Mouse (Mus musculus): ENCODE data around the gene Snd1. TPM values are rescaled to one million over a fixed set of nuclear protein-coding genes. Genes with fewer than 3 reads are reported as not detected.
"Not testable (repeated sequence)": the region's sequence is repeated elsewhere in the genome, so short reads cannot be mapped to it uniquely, and the experiment has no call there.

Snd1 gene
- total RNA-seq, 2 experiments from 2014 or later = 19.8 to 24.8 TPM

- no peak for ATAC-seq (replicated peaks; ENCODE audit: low FRiP score, poor library complexity, severe bottlenecking)
Observed at GRCm38 (mm10) chr6:28480752-28481492, 6.0 kb downstream of the Snd1 start.

GRCm38 (mm10) chr6:28482711-28483315, 7.9 kb downstream of the Snd1 start:
- no peak for ATAC-seq (replicated peaks; ENCODE audit: low FRiP score, poor library complexity, severe bottlenecking)

DNA sequence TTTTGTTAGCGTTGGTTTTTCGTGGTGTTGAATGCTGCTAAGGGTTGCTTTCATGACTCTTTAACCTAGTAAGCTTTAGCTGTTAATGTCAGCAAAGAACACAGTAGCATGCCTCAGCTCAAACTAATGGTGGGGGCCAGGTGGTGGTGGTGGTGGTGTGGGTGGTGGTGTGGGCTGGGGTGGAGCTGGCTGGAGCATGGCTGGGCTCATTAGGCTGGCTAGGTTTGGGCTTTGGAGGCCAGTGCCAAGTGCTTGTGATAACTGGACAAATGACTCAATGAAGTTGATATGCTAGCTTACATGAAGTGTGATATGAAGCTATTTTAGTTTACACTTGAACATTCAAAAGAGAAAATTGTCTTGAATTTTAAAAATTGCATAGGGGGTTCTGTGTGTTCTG, 11.1 kb downstream of the Snd1 start:
- ATAC-seq (replicated peaks; ENCODE audit: low FRiP score, poor library complexity, severe bottlenecking) = no peak

DNA sequence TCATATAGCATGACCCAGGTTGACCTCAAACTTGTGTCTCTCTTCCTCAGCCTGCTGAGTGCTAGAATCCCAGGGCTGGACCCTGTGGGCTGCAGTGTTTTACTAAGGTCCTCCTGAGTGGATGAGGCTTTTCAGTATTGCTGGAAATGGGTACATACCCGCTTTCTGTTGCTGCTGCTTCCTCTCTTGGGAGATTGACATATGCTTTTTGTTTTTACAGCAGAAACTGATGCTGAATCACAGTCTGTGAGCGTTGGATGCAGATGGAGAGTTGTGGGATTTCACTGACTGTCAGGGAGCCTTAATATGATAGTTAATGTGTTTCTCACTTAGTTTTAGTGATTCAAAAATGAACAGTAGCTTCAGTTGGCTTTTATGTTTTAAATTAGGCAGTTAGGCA, 11.5 kb downstream of the Snd1 start:
- ATAC-seq (replicated peaks; ENCODE audit: low FRiP score, poor library complexity, severe bottlenecking) = no peak

DNA sequence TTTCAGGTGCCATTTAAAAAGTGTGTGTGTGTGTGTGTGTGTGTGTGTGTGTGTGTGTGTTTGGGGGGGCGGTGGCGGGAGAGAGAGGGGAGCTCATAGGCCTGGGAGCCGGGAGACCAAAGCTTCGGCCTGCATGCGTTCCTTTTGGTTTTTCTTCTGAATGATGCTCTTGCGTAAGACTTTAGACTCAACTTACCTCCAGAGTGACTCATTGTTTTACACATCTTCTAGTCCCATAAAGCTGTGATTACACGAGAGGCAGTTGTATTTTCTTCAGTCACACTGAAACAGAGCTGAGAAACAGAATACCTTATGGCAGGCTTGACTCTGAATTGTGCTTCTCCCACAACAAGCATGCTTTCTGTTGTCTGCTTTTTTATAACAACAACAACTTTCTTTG, 12.0 kb downstream of the Snd1 start:
- ATAC-seq (replicated peaks; ENCODE audit: low FRiP score, poor library complexity, severe bottlenecking) = no peak

DNA sequence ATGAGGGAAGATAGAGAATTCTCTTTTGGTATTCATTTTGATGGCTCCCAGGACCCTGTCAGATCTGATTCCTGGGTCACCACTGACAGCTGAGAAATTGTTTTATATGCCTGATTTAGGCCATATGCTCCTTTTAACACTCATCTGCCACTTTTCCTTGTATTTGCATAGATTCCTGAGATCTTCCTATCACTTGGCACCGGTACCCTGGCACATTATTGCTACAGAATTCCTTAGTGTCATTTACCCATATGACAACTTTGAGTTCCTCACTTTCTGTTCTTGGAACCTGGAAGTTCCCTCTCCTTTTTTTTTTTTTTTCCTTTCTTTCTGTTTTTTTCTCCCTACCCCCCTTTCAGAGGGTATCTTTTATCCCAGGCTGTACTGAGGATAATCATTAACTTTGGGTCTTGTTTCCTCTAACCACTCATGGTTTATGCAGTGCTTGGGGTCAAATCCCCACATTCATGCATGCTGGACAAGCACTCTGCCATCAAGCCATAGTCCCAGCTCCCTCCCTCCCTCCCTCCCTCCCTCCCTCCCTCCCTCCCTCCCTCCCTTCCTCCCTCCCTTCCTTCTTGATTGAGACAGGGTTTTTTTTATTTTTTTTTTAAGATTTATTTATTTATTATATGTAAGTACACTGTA, 13.4 kb downstream of the Snd1 start:
- ATAC-seq (replicated peaks; ENCODE audit: low FRiP score, poor library complexity, severe bottlenecking) = no peak

GRCm38 (mm10) chr6:28490612-28491011, 15.7 kb downstream of the Snd1 start:
- ATAC-seq (replicated peaks; ENCODE audit: low FRiP score, poor library complexity, severe bottlenecking) = no peak

GRCm38 (mm10) chr6:28491198-28491597, 16.3 kb downstream of the Snd1 start:
- ATAC-seq (replicated peaks; ENCODE audit: low FRiP score, poor library complexity, severe bottlenecking) = no peak

GRCm38 (mm10) chr6:28497837-28498236, 22.9 kb downstream of the Snd1 start:
- no peak for ATAC-seq (replicated peaks; ENCODE audit: low FRiP score, poor library complexity, severe bottlenecking)

DNA sequence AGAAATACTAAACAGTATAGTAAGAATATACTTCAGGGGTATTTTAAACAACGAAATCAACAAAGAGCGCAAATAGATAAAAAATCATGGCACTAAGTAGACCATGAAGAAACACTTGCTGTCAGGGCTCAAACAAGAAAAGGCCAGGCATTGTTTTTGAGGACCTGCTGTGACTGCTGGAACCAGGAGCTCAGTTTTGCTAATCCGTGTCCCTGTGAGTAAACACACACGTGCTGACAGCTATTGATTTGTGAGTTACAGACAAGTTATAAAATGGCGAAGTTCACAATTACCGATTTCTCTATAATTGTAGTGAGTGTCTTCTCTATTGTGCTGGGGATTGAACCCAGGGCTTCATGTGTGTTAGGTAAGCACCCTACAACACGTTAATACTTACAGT, 27.6 kb downstream of the Snd1 start:
- no peak for ATAC-seq (replicated peaks; ENCODE audit: low FRiP score, poor library complexity, severe bottlenecking)

GRCm38 (mm10) chr6:28503148-28503547, 28.2 kb downstream of the Snd1 start:
- no peak for ATAC-seq (replicated peaks; ENCODE audit: low FRiP score, poor library complexity, severe bottlenecking)

GRCm38 (mm10) chr6:28504611-28505010, 29.7 kb downstream of the Snd1 start:
- ATAC-seq (replicated peaks; ENCODE audit: low FRiP score, poor library complexity, severe bottlenecking) = no peak

- ATAC-seq (replicated peaks; ENCODE audit: low FRiP score, poor library complexity, severe bottlenecking) = no peak
Observed at GRCm38 (mm10) chr6:28507759-28508158, 32.8 kb downstream of the Snd1 start.

GRCm38 (mm10) chr6:28514195-28514594, 39.3 kb downstream of the Snd1 start:
- ATAC-seq (replicated peaks; ENCODE audit: low FRiP score, poor library complexity, severe bottlenecking) = no peak

GRCm38 (mm10) chr6:28514830-28515350, 40.0 kb downstream of the Snd1 start:
- ATAC-seq (replicated peaks; ENCODE audit: low FRiP score, poor library complexity, severe bottlenecking) = no peak

- ATAC-seq (replicated peaks; ENCODE audit: low FRiP score, poor library complexity, severe bottlenecking) = no peak
Observed at GRCm38 (mm10) chr6:28516618-28517017, 41.7 kb downstream of the Snd1 start.

DNA sequence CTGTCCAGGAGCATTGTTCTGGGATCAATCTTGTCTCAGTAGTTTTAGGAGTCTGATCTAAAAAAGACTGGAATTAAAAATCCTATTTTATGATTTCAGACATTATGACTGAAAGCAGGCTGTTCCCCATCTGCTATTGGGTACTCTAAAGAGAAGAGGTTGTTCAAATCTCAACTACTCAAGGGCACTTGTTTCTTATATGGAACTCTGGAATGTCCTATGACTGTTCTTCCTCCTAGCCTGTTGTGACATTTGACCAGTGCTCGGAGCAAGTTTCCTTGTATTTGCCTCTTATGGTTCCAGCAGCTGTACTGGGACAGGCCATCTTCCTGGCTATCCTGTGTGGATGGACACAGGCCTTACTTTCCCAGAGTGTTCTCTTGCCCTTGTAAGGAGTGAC, 42.1 kb downstream of the Snd1 start:
- ATAC-seq (replicated peaks; ENCODE audit: low FRiP score, poor library complexity, severe bottlenecking) = no peak

GRCm38 (mm10) chr6:28519426-28519825, 44.5 kb downstream of the Snd1 start:
- ATAC-seq (replicated peaks; ENCODE audit: low FRiP score, poor library complexity, severe bottlenecking) = no peak

DNA sequence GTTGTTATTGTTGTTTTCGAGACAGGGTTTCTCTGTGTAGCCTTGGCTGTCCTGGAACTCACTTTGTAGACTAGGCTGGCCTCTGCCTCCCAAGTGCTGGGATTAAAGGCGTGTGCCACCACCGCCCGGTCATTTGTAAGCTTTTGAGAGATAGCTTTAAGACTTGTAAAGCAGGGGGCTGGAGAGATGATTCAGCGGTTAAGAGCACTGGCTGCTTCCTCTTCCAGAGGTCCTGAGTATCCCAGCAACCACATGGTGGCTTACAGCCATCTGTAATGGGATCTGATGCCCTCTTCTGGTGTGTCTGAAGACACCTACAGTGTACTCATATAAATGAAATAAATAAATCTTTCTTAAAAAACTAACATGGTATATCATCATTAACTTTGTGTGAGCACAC, 45.8 kb downstream of the Snd1 start:
- not testable (repeated sequence) for ATAC-seq (replicated peaks; ENCODE audit: low FRiP score, poor library complexity, severe bottlenecking)

DNA sequence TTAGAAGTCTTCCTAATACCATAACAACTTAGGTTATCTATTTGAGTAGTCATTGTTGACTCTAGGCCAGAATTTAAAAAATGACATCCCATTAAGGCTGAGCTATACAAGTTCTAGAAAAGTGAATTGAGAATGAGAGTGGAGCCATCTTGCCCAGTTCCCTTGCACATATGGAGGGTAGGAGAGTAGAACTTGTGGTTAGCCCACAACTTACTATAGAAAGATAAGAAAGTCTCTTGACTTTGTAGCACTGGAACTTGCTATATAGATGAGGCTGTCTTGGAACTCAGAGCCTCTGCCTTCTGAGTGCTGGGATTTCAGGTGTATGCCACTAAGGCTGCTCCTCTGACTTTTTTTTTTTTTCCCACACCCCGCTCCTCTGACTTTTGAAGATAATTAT, 46.5 kb downstream of the Snd1 start:
- no peak for ATAC-seq (replicated peaks; ENCODE audit: low FRiP score, poor library complexity, severe bottlenecking)

DNA sequence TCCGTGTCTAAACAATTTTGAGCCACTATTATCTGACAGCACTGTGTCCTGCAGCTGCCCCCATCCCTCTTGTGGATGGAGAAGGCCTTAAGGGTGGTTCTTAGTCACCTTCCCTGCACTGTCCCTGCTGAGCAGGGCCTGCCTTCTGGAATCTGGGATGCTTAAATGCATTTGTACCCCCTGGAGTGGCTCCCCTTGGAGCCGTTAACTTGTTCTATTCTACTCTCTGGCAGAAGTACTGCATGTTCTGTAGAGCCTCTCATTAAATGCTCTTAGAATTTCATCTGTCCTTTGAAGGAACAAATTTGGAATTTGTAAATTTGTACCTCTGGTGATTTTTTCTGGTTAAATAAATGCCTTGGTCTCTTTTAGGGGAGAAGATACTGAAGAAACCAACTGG, 50.6 kb downstream of the Snd1 start:
- ATAC-seq (replicated peaks; ENCODE audit: low FRiP score, poor library complexity, severe bottlenecking) = no peak

Measured in erythroblast, adult 5-6 weeks (primary cell).